Mouse (Mus musculus): Measurements from ENCODE around the gene Rab7. TPM values are rescaled to one million over a fixed set of nuclear protein-coding genes. Genes with fewer than 3 reads are reported as not detected.

Gene Rab7
- polyA plus RNA-seq, 1 experiment from 2014 or later, result 347 TPM

DNA sequence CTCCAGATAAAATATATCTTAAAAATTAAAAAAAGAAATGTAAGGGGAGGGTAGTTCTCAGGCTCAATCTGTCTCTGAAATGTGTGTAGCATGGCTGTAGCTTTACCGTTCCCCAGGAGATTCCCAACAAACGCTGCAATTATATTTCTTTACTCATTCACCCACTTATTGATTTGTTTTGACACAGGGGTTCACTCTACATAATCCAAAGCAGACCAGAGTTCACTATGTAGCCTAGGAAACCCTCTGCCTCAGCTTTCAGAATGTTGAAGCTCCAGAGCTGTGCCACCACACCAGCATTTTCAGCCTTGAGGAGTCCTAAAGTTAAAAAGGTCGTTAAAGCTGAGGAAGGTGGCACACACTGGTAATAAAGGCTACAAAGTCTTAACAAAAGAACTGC, 20.9 kb upstream of the Rab7 start:
- WGBS, result 68% methylated on average over 3 of the region's 3 CpGs
- no peaks in the 10 kb centered on the region for H3K36me3 ChIP-seq (replicated peaks)
- no peaks in the 10 kb centered on the region for H3K4me1 ChIP-seq
- H3K9ac ChIP-seq, result no peak overlapping the region
- H3K27me3 ChIP-seq (replicated peaks), result peaks cover 3% of the 10 kb centered on the region; the same call in 1 of the 2 replicates
- H3K4me3 ChIP-seq, result no peak overlapping the region
- no peaks in the 10 kb centered on the region for H3K9me3 ChIP-seq
- no peak overlapping the region for H3K27ac ChIP-seq
- H3K4me2 ChIP-seq, result no peak overlapping the region
- ATAC-seq (replicated peaks), result no peak

DNA sequence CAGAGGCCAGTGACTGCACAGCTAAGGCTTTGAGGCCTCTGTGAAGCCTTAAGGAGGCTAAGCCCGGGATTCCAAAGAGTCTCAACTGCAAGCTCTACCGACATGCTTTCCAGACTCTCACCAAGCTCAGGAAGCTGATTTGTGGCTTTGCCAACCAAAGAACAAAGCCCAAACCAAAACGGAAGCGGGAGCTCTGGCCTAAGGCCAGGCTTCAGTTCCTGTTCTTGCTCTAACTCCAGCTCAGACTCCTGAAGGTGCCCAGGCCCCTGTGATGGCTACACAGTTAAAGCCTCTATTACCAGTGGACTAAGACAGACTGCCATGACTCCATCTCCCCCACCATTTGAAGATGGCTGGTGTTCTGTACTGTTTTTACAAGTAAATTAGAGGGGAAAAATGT, 20.0 kb upstream of the Rab7 start:
- 57% methylated on average over 4 of the region's 4 CpGs for WGBS
- Histone ChIP-seq H3K4me2 (no peak overlapping the region), H3K27ac (no peak overlapping the region), H3K27me3 (replicated peaks) (peaks cover 3% of the 10 kb centered on the region; the same call in 1 of the 2 replicates), H3K9ac (no peak overlapping the region), H3K9me3 (no peaks in the 10 kb centered on the region), H3K36me3 (replicated peaks) (no peaks in the 10 kb centered on the region), H3K4me1 (no peaks in the 10 kb centered on the region), H3K4me3 (no peak overlapping the region)
- ATAC-seq (replicated peaks), result no peak

DNA sequence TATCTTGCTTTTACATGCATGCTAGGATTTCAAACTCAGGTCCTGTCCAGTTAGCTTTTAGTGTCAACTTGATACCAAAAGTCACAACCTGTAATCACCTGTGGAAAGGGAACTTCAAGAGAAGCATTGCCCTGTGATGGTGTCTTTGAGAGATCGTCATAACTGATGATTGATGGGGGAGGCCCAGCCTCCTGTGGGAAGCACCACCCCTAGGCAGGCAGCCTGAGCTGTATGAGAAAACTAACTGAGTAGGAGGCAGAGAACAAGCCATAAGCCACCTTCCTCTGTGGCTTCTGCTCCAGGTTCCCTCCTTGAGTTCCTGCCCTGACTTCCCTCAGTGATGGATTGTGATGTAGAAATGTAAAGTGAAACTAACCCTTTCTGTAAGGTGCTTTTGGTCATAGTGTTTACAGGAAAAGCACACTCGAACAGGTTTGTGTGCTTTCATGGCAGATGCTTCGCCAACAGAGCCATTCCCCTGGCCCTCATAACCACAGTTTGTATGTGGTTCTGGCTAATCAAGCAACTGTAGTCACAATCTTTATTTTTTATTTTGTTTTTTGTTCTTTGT, 19.1 kb upstream of the Rab7 start:
- H3K4me1 ChIP-seq, result no peaks in the 10 kb centered on the region
- 86% methylated on average over 3 of the region's 3 CpGs for WGBS

DNA sequence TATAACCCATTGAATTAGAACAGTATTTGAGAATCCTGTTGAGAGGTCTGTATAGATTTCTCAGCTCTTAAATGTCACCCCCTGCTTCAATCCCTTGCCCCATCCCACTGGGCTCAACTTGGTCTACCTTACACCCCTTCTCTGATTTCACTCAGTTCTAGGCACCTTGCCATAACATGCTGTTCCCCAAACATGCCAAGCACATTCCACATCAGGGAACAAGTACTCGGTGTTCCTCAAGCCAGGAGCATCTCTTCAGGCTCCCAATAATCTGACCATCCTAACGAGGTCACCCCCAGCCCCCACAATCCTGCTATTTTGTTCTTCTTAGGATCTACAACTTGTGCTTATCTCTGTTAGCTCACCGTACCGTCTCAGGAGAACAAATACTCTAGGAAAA, 17.3 kb upstream of the Rab7 start:
- H3K4me2 ChIP-seq, result no peak overlapping the region
- H3K27me3 ChIP-seq (replicated peaks), result no peaks in the 10 kb centered on the region
- ATAC-seq (replicated peaks), result no peak
- no peak overlapping the region for H3K4me3 ChIP-seq
- H3K9ac ChIP-seq, result no peak overlapping the region
- H3K36me3 ChIP-seq (replicated peaks), result no peaks in the 10 kb centered on the region
- no peaks in the 10 kb centered on the region for H3K9me3 ChIP-seq
- H3K27ac ChIP-seq, result no peak overlapping the region
- WGBS, result 78% methylated on average over 4 of the region's 4 CpGs
- no peaks in the 10 kb centered on the region for H3K4me1 ChIP-seq

More for the DNA sequence above, 19.1 kb upstream of the Rab7 start:
- H3K27me3 ChIP-seq (replicated peaks), result no peaks in the 10 kb centered on the region
- H3K4me3 ChIP-seq, result no peak overlapping the region
- H3K9me3 ChIP-seq, result no peaks in the 10 kb centered on the region
- no peak overlapping the region for H3K4me2 ChIP-seq
- no peaks in the 10 kb centered on the region for H3K36me3 ChIP-seq (replicated peaks)
- no peak overlapping the region for H3K9ac ChIP-seq
- no peak overlapping the region for H3K27ac ChIP-seq
- no peak for ATAC-seq (replicated peaks)

GRCm38 (mm10) chr6:88061406-88061805, 16.3 kb upstream of the Rab7 start:
- H3K4me1 ChIP-seq, result no peaks in the 10 kb centered on the region
- no peak for ATAC-seq (replicated peaks)
- WGBS, result 84% methylated on average over 4 of the region's 4 CpGs
- no peaks in the 10 kb centered on the region for H3K27me3 ChIP-seq (replicated peaks)
- no peak overlapping the region for H3K27ac ChIP-seq
- H3K36me3 ChIP-seq (replicated peaks), result no peaks in the 10 kb centered on the region
- no peak overlapping the region for H3K4me3 ChIP-seq
- H3K9me3 ChIP-seq, result no peaks in the 10 kb centered on the region
- no peak overlapping the region for H3K4me2 ChIP-seq
- no peak overlapping the region for H3K9ac ChIP-seq

- no peaks in the 10 kb centered on the region for H3K36me3 ChIP-seq (replicated peaks)
- no peak overlapping the region for H3K27ac ChIP-seq
- no peak overlapping the region for H3K4me2 ChIP-seq
- H3K27me3 ChIP-seq (replicated peaks), result no peaks in the 10 kb centered on the region
- WGBS, result 89% methylated on average over 4 of the region's 4 CpGs
- H3K9me3 ChIP-seq, result no peaks in the 10 kb centered on the region
- no peak for ATAC-seq (replicated peaks)
- no peak overlapping the region for H3K4me3 ChIP-seq
- H3K9ac ChIP-seq, result no peak overlapping the region
- no peaks in the 10 kb centered on the region for H3K4me1 ChIP-seq
These were observed 15.5 kb upstream of the Rab7 start for GRCm38 (mm10) chr6:88060602-88061001.

- H3K36me3 ChIP-seq (replicated peaks), result no peaks in the 10 kb centered on the region
- H3K9ac ChIP-seq, result no peak overlapping the region
- WGBS, result 82% methylated on average over 5 of the region's 5 CpGs
- no peaks in the 10 kb centered on the region for H3K4me1 ChIP-seq
- no peak overlapping the region for H3K4me2 ChIP-seq
- no peaks in the 10 kb centered on the region for H3K27me3 ChIP-seq (replicated peaks)
- no peaks in the 10 kb centered on the region for H3K9me3 ChIP-seq
- ATAC-seq (replicated peaks), result no peak
- no peak overlapping the region for H3K4me3 ChIP-seq
- H3K27ac ChIP-seq, result no peak overlapping the region
These were observed 14.8 kb upstream of the Rab7 start for GRCm38 (mm10) chr6:88059903-88060302.

GRCm38 (mm10) chr6:88056866-88057265, 11.8 kb upstream of the Rab7 start:
- H3K36me3 ChIP-seq (replicated peaks), result no peaks in the 10 kb centered on the region
- H3K4me1 ChIP-seq, result no peaks in the 10 kb centered on the region
- no peaks in the 10 kb centered on the region for H3K9me3 ChIP-seq
- H3K4me3 ChIP-seq, result no peak overlapping the region
- no peak for ATAC-seq (replicated peaks)
- no peak overlapping the region for H3K4me2 ChIP-seq
- WGBS, result 90% methylated on average over 5 of the region's 5 CpGs
- no peaks in the 10 kb centered on the region for H3K27me3 ChIP-seq (replicated peaks)
- H3K9ac ChIP-seq, result no peak overlapping the region
- H3K27ac ChIP-seq, result no peak overlapping the region

DNA sequence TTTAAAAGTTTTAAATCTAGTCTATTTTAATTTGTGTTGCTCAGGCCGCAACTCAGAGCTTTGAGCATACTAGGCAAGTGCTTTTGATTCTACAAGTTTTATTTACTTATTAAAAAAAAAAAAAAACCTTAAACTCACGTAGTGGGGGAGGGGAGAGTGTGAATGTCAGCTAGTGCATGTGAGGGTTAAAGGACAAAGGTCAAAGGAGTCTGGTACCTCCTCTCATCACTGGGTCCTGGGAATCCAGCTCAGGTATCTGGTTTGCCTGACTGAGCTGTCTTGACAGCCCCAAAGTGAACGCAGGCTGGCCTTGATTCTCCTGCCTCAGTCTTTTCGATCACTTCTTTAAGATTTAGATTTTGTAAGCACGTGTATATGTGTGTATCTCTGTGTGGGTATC, 10.6 kb upstream of the Rab7 start:
- H3K4me1 ChIP-seq, result no peaks in the 10 kb centered on the region
- ATAC-seq (replicated peaks), result no peak
- no peaks in the 10 kb centered on the region for H3K9me3 ChIP-seq
- WGBS, result 73% methylated on average over 5 of the region's 5 CpGs
- H3K4me3 ChIP-seq, result no peak overlapping the region
- H3K27ac ChIP-seq, result no peak overlapping the region
- H3K9ac ChIP-seq, result no peak overlapping the region
- no peaks in the 10 kb centered on the region for H3K36me3 ChIP-seq (replicated peaks)
- 0 out of 2 replicates have a peak, but pooled peaks cover 3% of the 10 kb centered on the region for H3K27me3 ChIP-seq (replicated peaks)
- no peak overlapping the region for H3K4me2 ChIP-seq

- Histone ChIP-seq H3K27me3 (replicated peaks) (peaks cover 9% of the 10 kb centered on the region), H3K36me3 (replicated peaks) (no peaks in the 10 kb centered on the region), H3K9ac (no peak overlapping the region), H3K4me3 (no peak overlapping the region), H3K9me3 (no peaks in the 10 kb centered on the region), H3K4me1 (no peaks in the 10 kb centered on the region), H3K4me2 (no peak overlapping the region), H3K27ac (no peak overlapping the region)
- 63% methylated on average over 9 of the region's 9 CpGs for WGBS
- no peak for ATAC-seq (replicated peaks)
These were observed 9.2 kb upstream of the Rab7 start for GRCm38 (mm10) chr6:88054081-88054835.

DNA sequence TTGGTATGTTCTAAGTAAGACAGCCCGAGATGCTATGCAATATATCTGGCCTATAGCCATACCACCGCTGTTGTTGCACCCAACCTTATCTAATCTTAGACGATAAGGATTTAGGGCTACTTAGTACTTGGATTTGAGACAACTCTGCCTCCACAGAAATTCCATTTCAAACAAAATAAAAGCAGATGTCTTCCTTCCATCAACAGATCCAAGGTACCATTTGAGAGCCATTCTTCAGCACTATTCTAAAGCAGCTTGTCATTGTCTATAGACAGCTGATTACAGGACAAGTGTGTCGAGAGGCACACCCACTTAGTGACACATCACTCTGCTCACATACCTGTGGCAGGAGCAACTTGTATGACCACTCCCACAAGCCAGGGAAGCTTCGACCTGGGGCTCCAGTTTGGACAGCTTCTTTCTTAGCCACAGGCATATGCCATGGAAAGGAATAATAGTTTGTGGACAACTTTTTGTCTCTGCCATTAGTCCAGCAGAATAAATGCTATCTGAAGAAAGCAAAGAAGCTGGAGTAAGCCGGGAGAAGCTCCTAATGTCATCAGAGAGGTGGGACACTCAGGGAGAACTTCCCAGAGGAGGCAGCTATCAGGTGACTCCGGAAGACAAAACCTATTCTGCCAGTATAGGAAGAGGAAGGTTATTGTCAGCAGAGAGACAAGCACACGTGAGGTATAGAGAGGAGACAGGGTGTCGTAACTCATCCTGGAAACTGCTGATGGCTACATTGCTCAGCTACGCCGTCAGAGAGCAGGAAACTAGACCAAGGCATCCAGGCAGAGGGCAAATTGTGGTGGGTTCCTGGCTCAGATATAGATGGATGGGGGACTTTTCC, 8.4 kb upstream of the Rab7 start:
- WGBS, result 76% methylated on average over 11 of the region's 11 CpGs

GRCm38 (mm10) chr6:88051206-88051605, 6.1 kb upstream of the Rab7 start:
- Histone ChIP-seq H3K27ac (no peak overlapping the region), H3K4me2 (no peak overlapping the region), H3K9ac (no peak overlapping the region), H3K27me3 (replicated peaks) (peaks cover 23% of the 10 kb centered on the region), H3K4me1 (no peaks in the 10 kb centered on the region), H3K9me3 (no peaks in the 10 kb centered on the region), H3K36me3 (replicated peaks) (no peaks in the 10 kb centered on the region), H3K4me3 (no peak overlapping the region)
- WGBS, result 91% methylated on average over 5 of the region's 5 CpGs
- ATAC-seq (replicated peaks), result no peak

More for the DNA sequence above, 8.4 kb upstream of the Rab7 start:
- Histone ChIP-seq H3K36me3 (replicated peaks) (no peaks in the 10 kb centered on the region), H3K4me1 (no peaks in the 10 kb centered on the region), H3K27ac (no peak overlapping the region), H3K4me2 (no peak overlapping the region), H3K4me3 (no peak overlapping the region), H3K9ac (no peak overlapping the region), H3K27me3 (replicated peaks) (peaks cover 17% of the 10 kb centered on the region), H3K9me3 (no peaks in the 10 kb centered on the region)
- no peak for ATAC-seq (replicated peaks)
